Mouse (Mus musculus): ENCODE measurements around the gene Lsr.
"Not testable (repeated sequence)": the region's sequence is repeated elsewhere in the genome, so short reads cannot be mapped to it uniquely, and the experiment has no call there.

DNA sequence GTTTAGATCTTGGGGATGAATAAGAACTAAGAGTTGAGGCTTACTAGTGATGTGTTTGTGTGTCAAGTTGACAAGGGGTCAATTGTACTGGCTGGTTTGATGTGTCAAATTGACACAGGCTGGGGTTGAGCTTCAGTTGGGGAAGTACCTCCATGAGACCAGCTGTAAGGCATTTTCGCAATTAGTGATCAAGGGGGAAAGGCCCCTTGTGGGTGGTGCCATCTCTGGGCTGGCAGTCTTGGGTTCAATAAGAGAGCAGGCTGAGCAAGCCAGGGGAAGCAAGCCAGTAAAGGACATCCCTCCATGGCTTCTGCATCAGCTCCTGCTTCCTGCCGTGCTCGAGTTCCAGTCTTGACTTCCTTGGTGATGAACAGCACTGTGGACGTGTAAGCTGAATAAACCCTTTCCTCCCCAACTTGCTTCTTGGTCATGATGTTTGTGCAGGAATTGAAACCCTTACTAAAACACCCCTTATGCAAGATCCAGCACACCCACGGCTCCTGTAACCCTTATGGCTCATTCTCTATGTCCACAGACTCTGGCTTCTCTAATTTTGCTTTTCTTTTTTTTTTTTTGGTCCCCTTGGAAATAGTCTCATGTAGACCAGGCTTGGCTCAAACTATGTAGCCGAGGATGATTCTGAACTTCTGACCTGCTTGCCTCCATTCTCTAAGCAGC lies 37.7 kb downstream of the Lsr start:
- TF ChIP-seq CTCF, POLR2A (IDR thresholded peaks at IDR 0.05; ENCODE audit: extremely low read depth, insufficient read depth, low read length): not testable (repeated sequence)

All from cortical plate, adult 2 months (tissue).